Comparison of ENCODE assay signal across 8 mouse cellular contexts in the genomic region with DNA sequence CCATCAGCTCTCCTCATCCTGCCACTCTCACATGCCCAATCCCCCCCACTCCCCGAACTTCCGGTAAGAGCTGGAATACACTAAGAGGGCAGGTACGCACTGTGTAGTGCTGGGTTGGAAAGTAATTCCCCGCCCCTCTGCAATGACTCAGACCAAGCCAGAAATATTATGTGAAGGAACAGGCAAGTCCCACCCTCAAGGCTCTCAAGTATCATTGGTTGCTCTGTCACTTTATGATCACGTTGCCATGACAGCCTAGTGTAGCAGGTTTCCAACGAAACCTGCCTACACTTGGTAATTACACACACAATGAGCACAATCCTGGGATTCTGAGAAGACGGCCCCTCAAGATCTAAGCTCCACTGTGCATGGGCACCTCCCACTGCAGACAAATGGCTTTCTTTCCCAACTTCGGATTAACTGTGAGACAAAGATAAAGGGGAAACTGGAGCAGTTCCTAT. TPM values are rescaled to one million over a fixed set of nuclear protein-coding genes. Genes with fewer than 3 reads are reported as not detected.
DNase-seq lines count a peak whose midpoint lies in the region; ATAC-seq lines count a peak whose summit lies in the region.

No protein-coding gene starts in this region.

- peak overlapping the region; percentile 73 for H3K27ac ChIP-seq in forebrain, embryonic 11.5 days (ENCODE audit: low read depth, low read length)
- peak overlapping the region; percentile 7; the same call in 1 of the 2 replicates for H3K27ac ChIP-seq in macrophage

- peak; percentile 94 for DNase-seq in heart, adult 11 months
- DNase-seq in heart, adult 8-10 months (ENCODE audit: low spot score) = no peak
- no peak for DNase-seq in forebrain, embryonic 11.5 days (ENCODE audit: low spot score)
- peak; percentile 62 to 73 for DNase-seq in layer of hippocampus, adult 8-10 months (ENCODE audit: low spot score in 2 of 2)
- peak; percentile 67 for DNase-seq in urinary bladder, postnatal 14 days (ENCODE audit: low spot score)
- DNase-seq in thymus, postnatal 25 days = no peak

- peak; percentile 53 for ATAC-seq in CD4-positive, CD25-positive, alpha-beta regulatory T cell, adult 4 months
- peak; percentile 37 for ATAC-seq in forebrain, embryonic 11.5 days (replicated peaks; ENCODE audit: low FRiP score)

- no peak overlapping the region; the same call in 1 of the 2 replicates for H3K9ac ChIP-seq in forebrain, embryonic 11.5 days (ENCODE audit: low read length)

- H3K9me3 ChIP-seq in forebrain, embryonic 11.5 days (ENCODE audit: control insufficient read depth, low read length) = no peaks in the 10 kb centered on the region

- H3K4me3 ChIP-seq in forebrain, embryonic 11.5 days (ENCODE audit: low read depth, low read length) = peak overlapping the region; percentile 8
- no peak overlapping the region for H3K4me3 ChIP-seq in macrophage (ENCODE audit: inconsistent target)

- no peaks in the 10 kb centered on the region for H3K36me3 ChIP-seq in forebrain, embryonic 11.5 days (ENCODE audit: control insufficient read depth, insufficient read depth, low read length)
- H3K36me3 ChIP-seq in macrophage (ENCODE audit: inconsistent target) = no peaks in the 10 kb centered on the region

- H3K27me3 ChIP-seq in forebrain, embryonic 11.5 days (ENCODE audit: control insufficient read depth, insufficient read depth, low read length) = no peaks in the 10 kb centered on the region

- WGBS in forebrain, embryonic 11.5 days = 42% methylated on average over 8 of the region's 8 CpGs
- 29% methylated on average over 8 of the region's 8 CpGs for WGBS in macrophage (ENCODE audit: missing documents)

- peaks cover 40% of the 10 kb centered on the region for H3K4me1 ChIP-seq in forebrain, embryonic 11.5 days (replicated peaks; ENCODE audit: control insufficient read depth, insufficient read depth, low read length)

- H3K79me2 ChIP-seq in macrophage (ENCODE audit: inconsistent target) = peaks cover 100% of the 10 kb centered on the region

- peak overlapping the region; percentile 37; the same call in 1 of the 2 replicates for H3K4me2 ChIP-seq in forebrain, embryonic 11.5 days (ENCODE audit: low read depth, low read length, severe bottlenecking)

RNA-seq across cellular contexts. Expression of gene Naif1, which starts 22.0 kb away (rescaled TPM):
- 1 to 10 TPM; 3.4 to 4.4 (median 3.5) TPM for total RNA-seq in heart, adult 8-10 months (2022)
- polyA plus RNA-seq in CD4-positive, CD25-positive, alpha-beta regulatory T cell, adult 4 months (2017; shearing (Covaris generic)) = 1 to 10 TPM; 5.5 to 7.1 TPM
- 6.6 and 7.1 TPM in 2 replicates for polyA plus RNA-seq in forebrain, embryonic 11.5 days (2014; fragmentation: Nextera tagmentation; extraction: Ambion mirVana)
- 1 to 10 TPM; 3.2 to 4.7 (median 4.2) TPM for total RNA-seq in layer of hippocampus, adult 8-10 months (2022)
- 1 to 10 TPM; 1.4 to 3.6 (median 2.0) TPM for total RNA-seq in macrophage (2018; cell fraction: chromatin; rRNA removed)
- total RNA-seq in macrophage (2018; cell fraction: cytosol; rRNA removed) = 1 to 10 TPM; 2.4 to 5.6 (median 4.5) TPM
- total RNA-seq in macrophage (2018; cell fraction: nucleus; rRNA removed) = 1 to 10 TPM; 1.4 to 6.3 (median 3.5) TPM
- polyA plus RNA-seq in macrophage (2018) = 3.2 to 3.8 TPM (median 3.8 TPM) in 3 replicates

RNA-seq across cellular contexts. Expression of gene Slc25a25, which starts 23.0 kb away (rescaled TPM):
- total RNA-seq in heart, adult 8-10 months (2022) = 1 to 10 TPM; 6.4 to 7.8 (median 7.0) TPM
- polyA plus RNA-seq in CD4-positive, CD25-positive, alpha-beta regulatory T cell, adult 4 months (2017; shearing (Covaris generic)) = 1 to 10 TPM; 4.7 to 6.7 TPM
- 25.9 and 26.6 TPM in 2 replicates for polyA plus RNA-seq in forebrain, embryonic 11.5 days (2014; fragmentation: Nextera tagmentation; extraction: Ambion mirVana)
- total RNA-seq in layer of hippocampus, adult 8-10 months (2022) = 10 to 100 TPM; 55.0 to 60.7 (median 55.9) TPM
- total RNA-seq in macrophage (2018; cell fraction: chromatin; rRNA removed) = 100 to 1,000 TPM in 2 of 26 experiments, 10 to 100 TPM in 24; 30.0 to 125 (median 63.2) TPM
- total RNA-seq in macrophage (2018; cell fraction: cytosol; rRNA removed) = 10 to 100 TPM in 25 of 26 experiments, 1 to 10 TPM in 1; 6.7 to 47.1 (median 16.0) TPM
- 10 to 100 TPM; 25.0 to 95.1 (median 35.8) TPM for total RNA-seq in macrophage (2018; cell fraction: nucleus; rRNA removed)
- polyA plus RNA-seq in macrophage (2018) = 7.1 to 13.2 TPM (median 12.2 TPM) in 3 replicates

RNA-seq across cellular contexts. Expression of gene Ptges2, which starts 32.6 kb away (rescaled TPM):
- total RNA-seq in heart, adult 8-10 months (2022) = 10 to 100 TPM; 58.8 to 71.3 (median 63.6) TPM
- under 1 TPM; 0.34 to 0.50 TPM for polyA plus RNA-seq in CD4-positive, CD25-positive, alpha-beta regulatory T cell, adult 4 months (2017; shearing (Covaris generic))
- polyA plus RNA-seq in forebrain, embryonic 11.5 days (2014; fragmentation: Nextera tagmentation; extraction: Ambion mirVana) = 28.0 and 29.4 TPM in 2 replicates
- total RNA-seq in layer of hippocampus, adult 8-10 months (2022) = 10 to 100 TPM; 36.5 to 40.0 (median 38.2) TPM
- total RNA-seq in macrophage (2018; cell fraction: chromatin; rRNA removed) = 10 to 100 TPM in 1 of 26 experiments, 1 to 10 TPM in 23, under 1 TPM in 2; 0.92 to 12.7 (median 4.5) TPM
- 10 to 100 TPM in 16 of 26 experiments, 1 to 10 TPM in 10; 5.4 to 14.4 (median 10.7) TPM for total RNA-seq in macrophage (2018; cell fraction: cytosol; rRNA removed)
- 10 to 100 TPM in 3 of 26 experiments, 1 to 10 TPM in 23; 1.9 to 11.9 (median 5.4) TPM for total RNA-seq in macrophage (2018; cell fraction: nucleus; rRNA removed)
- 7.9 to 14.2 TPM (median 9.4 TPM) in 3 replicates for polyA plus RNA-seq in macrophage (2018)

RNA-seq across cellular contexts. Expression of gene Lcn2, which starts 40.2 kb away (rescaled TPM):
- total RNA-seq in heart, adult 8-10 months (2022) = 1 to 10 TPM; 3.7 to 7.2 (median 6.4) TPM
- polyA plus RNA-seq in CD4-positive, CD25-positive, alpha-beta regulatory T cell, adult 4 months (2017; shearing (Covaris generic)) = not detected
- polyA plus RNA-seq in forebrain, embryonic 11.5 days (2014; fragmentation: Nextera tagmentation; extraction: Ambion mirVana) = 0.28 TPM in 1 of 2 replicates, not detected in the other
- total RNA-seq in layer of hippocampus, adult 8-10 months (2022) = 1 to 10 TPM in 2 of 4 experiments, under 1 TPM in 1, not detected in 1; 0.35 to 2.8 (median 2.0) TPM
- 10 to 100 TPM in 4 of 26 experiments, 1 to 10 TPM in 13, not detected in 9; 1.6 to 11.4 (median 6.5) TPM for total RNA-seq in macrophage (2018; cell fraction: chromatin; rRNA removed)
- total RNA-seq in macrophage (2018; cell fraction: cytosol; rRNA removed) = 10 to 100 TPM in 15 of 26 experiments, 1 to 10 TPM in 11; 4.2 to 76.7 (median 18.4) TPM
- 10 to 100 TPM in 15 of 26 experiments, 1 to 10 TPM in 10, not detected in 1; 1.3 to 64.8 (median 12.7) TPM for total RNA-seq in macrophage (2018; cell fraction: nucleus; rRNA removed)
- polyA plus RNA-seq in macrophage (2018) = 2.6 to 16.1 TPM (median 12.6 TPM) in 3 replicates

RNA-seq across cellular contexts. Expression of gene 1110008P14Rik, which starts 46.6 kb away (rescaled TPM):
- 10 to 100 TPM; 43.8 to 49.1 (median 45.3) TPM for total RNA-seq in heart, adult 8-10 months (2022)
- polyA plus RNA-seq in CD4-positive, CD25-positive, alpha-beta regulatory T cell, adult 4 months (2017; shearing (Covaris generic)) = 10 to 100 TPM; 46.6 to 52.9 TPM
- 37.7 and 45.4 TPM in 2 replicates for polyA plus RNA-seq in forebrain, embryonic 11.5 days (2014; fragmentation: Nextera tagmentation; extraction: Ambion mirVana)
- total RNA-seq in layer of hippocampus, adult 8-10 months (2022) = 100 to 1,000 TPM; 144 to 174 (median 164) TPM
- total RNA-seq in macrophage (2018; cell fraction: chromatin; rRNA removed) = 1 to 10 TPM in 17 of 26 experiments, under 1 TPM in 6, not detected in 3; 0.50 to 6.7 (median 1.9) TPM
- 10 to 100 TPM; 27.8 to 59.2 (median 41.6) TPM for total RNA-seq in macrophage (2018; cell fraction: cytosol; rRNA removed)
- total RNA-seq in macrophage (2018; cell fraction: nucleus; rRNA removed) = 10 to 100 TPM in 9 of 26 experiments, 1 to 10 TPM in 17; 2.4 to 15.6 (median 7.9) TPM
- 22.2 to 62.2 TPM (median 53.7 TPM) in 3 replicates for polyA plus RNA-seq in macrophage (2018)

Comparison
In these comparisons a context has a peak if more than half of its experiments do, and no peak if none do; other contexts are left out.
1. DNase-seq: peak in heart, adult 11 months (single experiment), layer of hippocampus, adult 8-10 months (2 of 2) and urinary bladder, postnatal 14 days (single experiment); none in heart, adult 8-10 months (single experiment), forebrain, embryonic 11.5 days (single experiment) and thymus, postnatal 25 days (single experiment).